In the genomic region with DNA sequence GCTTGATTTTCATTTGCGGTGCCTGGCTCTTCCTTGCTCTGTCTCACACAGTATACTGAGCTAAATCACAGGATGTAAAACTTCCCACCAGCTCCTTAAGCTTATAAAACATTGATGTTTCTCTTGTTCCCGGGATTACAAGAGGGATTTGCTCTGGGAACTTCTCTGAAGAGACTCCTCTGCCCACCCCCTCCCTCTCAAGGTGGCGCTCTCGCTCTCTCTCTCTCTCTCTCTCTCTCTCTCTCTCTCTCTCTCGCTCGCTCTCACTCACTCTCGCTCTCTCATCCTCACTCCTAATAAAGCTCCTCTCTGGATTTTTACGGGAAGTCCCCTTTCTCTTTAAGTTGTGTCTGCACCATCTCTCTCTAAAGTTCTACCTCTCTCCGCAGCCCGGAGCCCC, we compare ENCODE assay signal across 12 mouse cellular contexts. TPM values are rescaled to one million over a fixed set of nuclear protein-coding genes. Genes with fewer than 3 reads are reported as not detected.
DNase-seq lines count a peak whose midpoint lies in the region; ATAC-seq and TF ChIP-seq lines count a peak whose summit lies in the region.
"Had no signal": no experiment of that assay in that cellular context is flagged by ENCODE, and none has a peak within 500 bp of the region (broad histone marks: within the 10 kb centered on the region; RNA-seq: fewer than 3 reads in every experiment).

No protein-coding gene starts in this region.

- no peak overlapping the region for H3K27ac ChIP-seq in forebrain, embryonic 11.5 days (ENCODE audit: low read depth, low read length)
- no peak overlapping the region for H3K27ac ChIP-seq in forebrain, embryonic 15.5 days (replicated peaks)
- H3K27ac ChIP-seq in kidney, embryonic 16.5 days (ENCODE audit: low read length) = peak overlapping the region; percentile 77; the same call in 1 of the 2 replicates
- H3K27ac ChIP-seq in embryonic facial prominence, embryonic 12.5 days = no peak overlapping the region
- H3K27ac ChIP-seq in liver, postnatal 0 days (ENCODE audit: low read depth) = no peak overlapping the region

- TF ChIP-seq EP300 in liver, postnatal 0 days (IDR thresholded peaks at IDR 0.05; ENCODE audit: low read depth) = no peak

- 27% methylated on average over 10 of the region's 10 CpGs for WGBS in forebrain, embryonic 11.5 days
- 24% methylated on average over 10 of the region's 10 CpGs for WGBS in forebrain, embryonic 15.5 days
- WGBS in kidney, embryonic 16.5 days = 36% methylated on average over 10 of the region's 10 CpGs
- 28% methylated on average over 10 of the region's 10 CpGs for WGBS in embryonic facial prominence, embryonic 12.5 days
- 46% methylated on average over 10 of the region's 10 CpGs for WGBS in liver, postnatal 0 days (ENCODE audit: insufficient replicate concordance)

- H3K36me3 ChIP-seq in forebrain, embryonic 11.5 days (ENCODE audit: control insufficient read depth, insufficient read depth, low read length) = no peaks in the 10 kb centered on the region
- H3K36me3 ChIP-seq in forebrain, embryonic 15.5 days = no peaks in the 10 kb centered on the region
- no peaks in the 10 kb centered on the region for H3K36me3 ChIP-seq in kidney, embryonic 16.5 days (ENCODE audit: insufficient read depth, low read length)
- no peaks in the 10 kb centered on the region for H3K36me3 ChIP-seq in embryonic facial prominence, embryonic 12.5 days
- H3K36me3 ChIP-seq in liver, postnatal 0 days (replicated peaks; ENCODE audit: insufficient read depth, low read length) = no peaks in the 10 kb centered on the region

- H3K4me1 ChIP-seq in forebrain, embryonic 11.5 days (replicated peaks; ENCODE audit: control insufficient read depth, insufficient read depth, low read length) = no peaks in the 10 kb centered on the region; the same call in 1 of the 2 replicates
- H3K4me1 ChIP-seq in forebrain, embryonic 15.5 days = peaks cover 18% of the 10 kb centered on the region; the same call in 1 of the 2 replicates
- peaks cover 47% of the 10 kb centered on the region for H3K4me1 ChIP-seq in kidney, embryonic 16.5 days (ENCODE audit: insufficient read depth, low read length)
- peaks cover 22% of the 10 kb centered on the region for H3K4me1 ChIP-seq in embryonic facial prominence, embryonic 12.5 days
- peaks cover 11% of the 10 kb centered on the region; the same call in 1 of the 2 replicates for H3K4me1 ChIP-seq in liver, postnatal 0 days (ENCODE audit: insufficient read depth)

- H3K4me2 ChIP-seq in forebrain, embryonic 11.5 days (ENCODE audit: low read depth, low read length, severe bottlenecking) = no peak overlapping the region; the same call in 1 of the 2 replicates
- H3K4me2 ChIP-seq in forebrain, embryonic 15.5 days (replicated peaks) = no peak overlapping the region
- H3K4me2 ChIP-seq in kidney, embryonic 16.5 days (replicated peaks; ENCODE audit: low read depth, low read length) = 0 out of 2 replicates have a peak overlapping the region, but pooled peaks have one; percentile 16
- peak overlapping the region; percentile 14; the same call in 1 of the 2 replicates for H3K4me2 ChIP-seq in embryonic facial prominence, embryonic 12.5 days (replicated peaks)
- peak overlapping the region; percentile 9; the same call in 1 of the 2 replicates for H3K4me2 ChIP-seq in liver, postnatal 0 days (ENCODE audit: low read depth, low read length)

- ATAC-seq in forebrain, embryonic 11.5 days (replicated peaks; ENCODE audit: low FRiP score) = no peak
- ATAC-seq in forebrain, embryonic 15.5 days (replicated peaks) = no peak
- ATAC-seq in kidney, embryonic 16.5 days (ENCODE audit: low FRiP score, low TSS enrichment) = no peak
- ATAC-seq in embryonic facial prominence, embryonic 12.5 days (ENCODE audit: insufficient number of reproducible peaks, insufficient read depth, low FRiP score, low TSS enrichment) = no peak
- no peak for ATAC-seq in liver, postnatal 0 days

- 0 out of 2 replicates have a peak overlapping the region, but pooled peaks have one; percentile 3 for H3K9ac ChIP-seq in forebrain, embryonic 11.5 days (ENCODE audit: low read length)
- H3K9ac ChIP-seq in forebrain, embryonic 15.5 days (replicated peaks) = no peak overlapping the region
- H3K9ac ChIP-seq in kidney, embryonic 16.5 days (replicated peaks; ENCODE audit: low read length) = no peak overlapping the region
- no peak overlapping the region for H3K9ac ChIP-seq in embryonic facial prominence, embryonic 12.5 days
- H3K9ac ChIP-seq in liver, postnatal 0 days (replicated peaks) = no peak overlapping the region

- 0 out of 2 replicates have a peak, but pooled peaks have one; percentile 11 for TF ChIP-seq CTCF in liver, postnatal 0 days (IDR thresholded peaks at IDR 0.05; ENCODE audit: low read depth)

- H3K4me3 ChIP-seq in forebrain, embryonic 11.5 days (ENCODE audit: low read depth, low read length) = no peak overlapping the region
- no peak overlapping the region for H3K4me3 ChIP-seq in forebrain, embryonic 15.5 days
- no peak overlapping the region for H3K4me3 ChIP-seq in kidney, embryonic 16.5 days (ENCODE audit: low read length)
- no peak overlapping the region for H3K4me3 ChIP-seq in embryonic facial prominence, embryonic 12.5 days
- H3K4me3 ChIP-seq in liver, postnatal 0 days (ENCODE audit: low read depth, low read length) = no peak overlapping the region

- no peaks in the 10 kb centered on the region; the same call in 1 of the 2 replicates for H3K9me3 ChIP-seq in forebrain, embryonic 11.5 days (ENCODE audit: control insufficient read depth, low read length)
- H3K9me3 ChIP-seq in forebrain, embryonic 15.5 days = no peaks in the 10 kb centered on the region
- H3K9me3 ChIP-seq in kidney, embryonic 16.5 days (ENCODE audit: low read length) = no peaks in the 10 kb centered on the region
- no peaks in the 10 kb centered on the region for H3K9me3 ChIP-seq in embryonic facial prominence, embryonic 12.5 days
- no peaks in the 10 kb centered on the region for H3K9me3 ChIP-seq in liver, postnatal 0 days (ENCODE audit: low read length)

- no peak for DNase-seq in forebrain, embryonic 11.5 days (ENCODE audit: low spot score)
- no peak for DNase-seq in kidney, adult 11 months
- no peak for DNase-seq in liver, postnatal 0 days
- DNase-seq in adipocyte (ENCODE audit: low spot score) = no peak
- DNase-seq in layer of hippocampus, postnatal 36 days = no peak

- no peaks in the 10 kb centered on the region for H3K27me3 ChIP-seq in forebrain, embryonic 11.5 days (ENCODE audit: control insufficient read depth, insufficient read depth, low read length)
- no peaks in the 10 kb centered on the region for H3K27me3 ChIP-seq in forebrain, embryonic 15.5 days
- H3K27me3 ChIP-seq in kidney, embryonic 16.5 days (ENCODE audit: insufficient read depth, low read length) = no peaks in the 10 kb centered on the region
- H3K27me3 ChIP-seq in embryonic facial prominence, embryonic 12.5 days = no peaks in the 10 kb centered on the region
- H3K27me3 ChIP-seq in liver, postnatal 0 days (ENCODE audit: insufficient read depth, low read length) = no peaks in the 10 kb centered on the region; the same call in 1 of the 2 replicates

RNA-seq across cellular contexts. Expression of gene D630003M21Rik, which starts 18.1 kb away (rescaled TPM):
- 2.7 and 2.9 TPM in 2 replicates for polyA plus RNA-seq in forebrain, embryonic 11.5 days (2014; fragmentation: Nextera tagmentation; extraction: Ambion mirVana)
- polyA plus RNA-seq in forebrain, embryonic 15.5 days (2015; fragmentation: Nextera tagmentation; extraction: Ambion mirVana) = 1.7 and 2.4 TPM in 2 replicates
- 8.3 and 9.0 TPM in 2 replicates for polyA plus RNA-seq in kidney, embryonic 16.5 days (2015; fragmentation: Nextera tagmentation; extraction: Ambion mirVana)
- polyA plus RNA-seq in embryonic facial prominence, embryonic 12.5 days (2016; fragmentation: Nextera tagmentation; extraction: Ambion mirVana) = 5.9 and 6.2 TPM in 2 replicates
- 0.64 and 0.67 TPM in 2 replicates for polyA plus RNA-seq in liver, postnatal 0 days (2015; fragmentation: Nextera tagmentation; extraction: Ambion mirVana)
- total RNA-seq in layer of hippocampus, postnatal 36 days (2021) = 1 to 10 TPM; 3.6 to 3.7 TPM
- total RNA-seq: megakaryocyte, adult 5-6 weeks had no signal

RNA-seq across cellular contexts. Expression of gene Bpi, which starts 46.9 kb away (rescaled TPM):
- not detected in 2 replicates for polyA plus RNA-seq in forebrain, embryonic 11.5 days (2014; fragmentation: Nextera tagmentation; extraction: Ambion mirVana)
- not detected in 2 replicates for polyA plus RNA-seq in forebrain, embryonic 15.5 days (2015; fragmentation: Nextera tagmentation; extraction: Ambion mirVana)
- 0.18 TPM in 1 of 2 replicates, not detected in the other for polyA plus RNA-seq in kidney, embryonic 16.5 days (2015; fragmentation: Nextera tagmentation; extraction: Ambion mirVana)
- polyA plus RNA-seq in embryonic facial prominence, embryonic 12.5 days (2016; fragmentation: Nextera tagmentation; extraction: Ambion mirVana) = not detected in 2 replicates
- polyA plus RNA-seq in liver, postnatal 0 days (2015; fragmentation: Nextera tagmentation; extraction: Ambion mirVana) = not detected in 2 replicates
- not detected for total RNA-seq in layer of hippocampus, postnatal 36 days (2021)
- total RNA-seq: adrenal gland, postnatal 14 days; gastrocnemius, adult 18-20 months; left cerebral cortex, postnatal 25 days; megakaryocyte, adult 5-6 weeks had no signal

Comparison
In these comparisons a context has a peak if more than half of its experiments do, and no peak if none do; other contexts are left out.
1. H3K4me2 ChIP-seq: peak in kidney, embryonic 16.5 days (single experiment), embryonic facial prominence, embryonic 12.5 days (single experiment) and liver, postnatal 0 days (single experiment); none in forebrain, embryonic 11.5 days (single experiment) and forebrain, embryonic 15.5 days (single experiment).